In the genomic region with DNA sequence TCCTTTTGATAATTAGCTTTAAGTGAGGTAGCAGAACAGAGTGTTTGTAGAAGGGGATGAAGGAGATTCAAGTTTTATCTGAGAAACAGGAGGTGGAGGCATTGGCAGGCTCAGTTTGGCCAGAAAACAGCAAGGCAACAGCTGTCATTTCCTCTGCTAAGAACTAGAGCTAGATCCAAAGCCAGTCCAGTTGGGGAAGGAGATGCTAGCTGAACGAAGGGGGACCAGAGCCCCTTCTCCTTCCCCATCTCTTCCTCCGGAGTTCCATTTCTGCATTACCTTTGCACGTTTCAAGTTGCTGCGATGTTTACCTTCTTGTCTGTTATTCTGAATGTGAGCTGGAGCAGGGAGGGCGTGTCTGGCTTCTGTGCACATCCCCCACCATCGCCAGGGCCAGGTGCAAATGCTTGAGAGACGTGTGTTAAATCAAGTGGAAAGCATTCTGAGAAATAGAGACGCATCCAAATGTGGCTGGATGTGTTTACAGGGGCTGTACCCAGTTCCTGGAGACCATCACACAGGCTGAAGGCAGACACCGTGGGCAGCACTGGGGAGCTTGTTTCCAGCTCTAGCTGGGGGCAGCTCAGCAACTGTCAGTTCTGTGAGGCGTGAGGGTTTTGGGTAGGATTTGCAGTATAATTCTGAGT, we compare ENCODE assay signal across 9 mouse cellular contexts.
A peak's percentile ranks its signal among the peaks of the same experiment; 100 is the strongest.
DNase-seq lines count a peak whose midpoint lies in the region; ATAC-seq lines count a peak whose summit lies in the region.
"Had no signal": no experiment of that assay in that cellular context is flagged by ENCODE, and none has a peak within 500 bp of the region (broad histone marks: within the 10 kb centered on the region; RNA-seq: fewer than 3 reads in every experiment).

No protein-coding gene starts in this region.

- 0 out of 2 replicates have a peak overlapping the region, but pooled peaks have one; percentile 4 for H3K4me2 ChIP-seq in limb, embryonic 12.5 days
- no peak overlapping the region for H3K4me2 ChIP-seq in hindbrain, embryonic 12.5 days (replicated peaks)

- H3K4me3 ChIP-seq in limb, embryonic 12.5 days (replicated peaks) = no peak overlapping the region
- no peak overlapping the region for H3K4me3 ChIP-seq in hindbrain, embryonic 12.5 days

- ATAC-seq in limb, embryonic 12.5 days (ENCODE audit: insufficient number of reproducible peaks, insufficient read depth, low FRiP score, low TSS enrichment, low read depth) = no peak
- no peak for ATAC-seq in hindbrain, embryonic 12.5 days (ENCODE audit: low FRiP score)

- WGBS in limb, embryonic 12.5 days = 40% methylated on average over 10 of the region's 10 CpGs
- 40% methylated on average over 10 of the region's 10 CpGs for WGBS in hindbrain, embryonic 12.5 days

- no peak overlapping the region for H3K9ac ChIP-seq in limb, embryonic 12.5 days (replicated peaks)
- no peak overlapping the region for H3K9ac ChIP-seq in hindbrain, embryonic 12.5 days

- H3K4me1 ChIP-seq in limb, embryonic 12.5 days (replicated peaks) = peaks cover 5% of the 10 kb centered on the region
- H3K4me1 ChIP-seq in hindbrain, embryonic 12.5 days = peaks cover 4% of the 10 kb centered on the region; the same call in 1 of the 2 replicates

- no peaks in the 10 kb centered on the region for H3K9me3 ChIP-seq in limb, embryonic 12.5 days
- no peaks in the 10 kb centered on the region for H3K9me3 ChIP-seq in hindbrain, embryonic 12.5 days (replicated peaks)

- DNase-seq in cerebellum, postnatal 14 days = peak; percentile 21 to 31
- DNase-seq in cerebellum, adult 11-12 months = no peak
- peak; percentile 29 for DNase-seq in retina, postnatal 1 day
- DNase-seq in retina, embryonic 14.5 days (ENCODE audit: low spot score) = no peak
- DNase-seq in yolk sac, embryonic 10.5 days (ENCODE audit: low spot score) = peak; percentile 8
- no peak for DNase-seq in heart, adult 8-10 months (ENCODE audit: low spot score)
- DNase-seq: adrenal gland, postnatal 25 days had no signal

- no peak overlapping the region for H3K27ac ChIP-seq in limb, embryonic 12.5 days
- no peak overlapping the region for H3K27ac ChIP-seq in hindbrain, embryonic 12.5 days

- H3K36me3 ChIP-seq in limb, embryonic 12.5 days = no peaks in the 10 kb centered on the region
- H3K36me3 ChIP-seq in hindbrain, embryonic 12.5 days = no peaks in the 10 kb centered on the region

- no peaks in the 10 kb centered on the region for H3K27me3 ChIP-seq in limb, embryonic 12.5 days
- no peaks in the 10 kb centered on the region for H3K27me3 ChIP-seq in hindbrain, embryonic 12.5 days

Comparison
In these comparisons a context has a peak if more than half of its experiments do, and no peak if none do; other contexts are left out.
1. DNase-seq: peak in cerebellum, postnatal 14 days (2 of 2), retina, postnatal 1 day (single experiment) and yolk sac, embryonic 10.5 days (single experiment); none in cerebellum, adult 11-12 months (single experiment), retina, embryonic 14.5 days (single experiment) and heart, adult 8-10 months (single experiment).